Comparison of ENCODE assay signal across 10 mouse cellular contexts in genomic region chr14:47518619-47519018, GRCm38 (mm10). TPM values are rescaled to one million over a fixed set of nuclear protein-coding genes. Genes with fewer than 3 reads are reported as not detected.
A peak's percentile ranks its signal among the peaks of the same experiment; 100 is the strongest.
DNase-seq lines count a peak whose midpoint lies in the region; ATAC-seq lines count a peak whose summit lies in the region.
"Had no signal": no experiment of that assay in that cellular context is flagged by ENCODE, and none has a peak within 500 bp of the region (broad histone marks: within the 10 kb centered on the region; RNA-seq: fewer than 3 reads in every experiment).

No protein-coding gene starts in this region.

- no peaks in the 10 kb centered on the region; the same call in 1 of the 2 replicates for H3K36me3 ChIP-seq in heart, embryonic 12.5 days
- no peaks in the 10 kb centered on the region for H3K36me3 ChIP-seq in forebrain, embryonic 11.5 days (ENCODE audit: control insufficient read depth, insufficient read depth, low read length)
- H3K36me3 ChIP-seq in hindbrain, embryonic 10.5 days, result no peaks in the 10 kb centered on the region
- H3K36me3 ChIP-seq: hindbrain, embryonic 13.5 days; limb, embryonic 12.5 days had no signal

- no peak overlapping the region for H3K4me2 ChIP-seq in heart, embryonic 12.5 days
- H3K4me2 ChIP-seq in forebrain, embryonic 11.5 days (ENCODE audit: low read depth, low read length, severe bottlenecking), result no peak overlapping the region
- H3K4me2 ChIP-seq: hindbrain, embryonic 13.5 days; limb, embryonic 12.5 days had no signal

- H3K27me3 ChIP-seq in heart, embryonic 12.5 days (replicated peaks), result no peaks in the 10 kb centered on the region
- no peaks in the 10 kb centered on the region for H3K27me3 ChIP-seq in forebrain, embryonic 11.5 days (ENCODE audit: control insufficient read depth, insufficient read depth, low read length)
- no peaks in the 10 kb centered on the region for H3K27me3 ChIP-seq in hindbrain, embryonic 10.5 days (ENCODE audit: insufficient read depth, poor library complexity, severe bottlenecking)
- H3K27me3 ChIP-seq: hindbrain, embryonic 13.5 days; limb, embryonic 12.5 days had no signal

- no peak overlapping the region for H3K9ac ChIP-seq in heart, embryonic 12.5 days
- H3K9ac ChIP-seq in forebrain, embryonic 11.5 days (ENCODE audit: low read length), result no peak overlapping the region
- H3K9ac ChIP-seq: hindbrain, embryonic 13.5 days; limb, embryonic 12.5 days had no signal

- H3K9me3 ChIP-seq in heart, embryonic 12.5 days (replicated peaks), result no peaks in the 10 kb centered on the region
- H3K9me3 ChIP-seq in forebrain, embryonic 11.5 days (ENCODE audit: control insufficient read depth, low read length), result no peaks in the 10 kb centered on the region
- H3K9me3 ChIP-seq in hindbrain, embryonic 10.5 days, result no peaks in the 10 kb centered on the region
- H3K9me3 ChIP-seq: hindbrain, embryonic 13.5 days; limb, embryonic 12.5 days had no signal

- peaks cover 38% of the 10 kb centered on the region for H3K4me1 ChIP-seq in heart, embryonic 12.5 days (replicated peaks)
- H3K4me1 ChIP-seq in forebrain, embryonic 11.5 days (replicated peaks; ENCODE audit: control insufficient read depth, insufficient read depth, low read length), result no peaks in the 10 kb centered on the region
- H3K4me1 ChIP-seq in hindbrain, embryonic 10.5 days (replicated peaks), result no peaks in the 10 kb centered on the region
- H3K4me1 ChIP-seq: hindbrain, embryonic 13.5 days; limb, embryonic 12.5 days had no signal

- 69% methylated on average over 6 of the region's 6 CpGs for WGBS in heart, embryonic 12.5 days
- WGBS in forebrain, embryonic 11.5 days, result 96% methylated on average over 6 of the region's 6 CpGs
- WGBS in hindbrain, embryonic 10.5 days, result 96% methylated on average over 6 of the region's 6 CpGs

- peak; percentile 53 to 61 for DNase-seq in heart, adult 18-20 months
- DNase-seq in fibroblast of lung, adult 2 months (ENCODE audit: low read depth), result peak; percentile 51
- peak; percentile 65 for DNase-seq in lung, postnatal 10 days
- no peak for DNase-seq in forebrain, embryonic 11.5 days (ENCODE audit: low spot score)
- DNase-seq in embryo, embryonic 10.5 days (ENCODE audit: low spot score), result no peak
- no peak for DNase-seq in hindbrain, embryonic 10.5 days (ENCODE audit: low spot score)

- H3K4me3 ChIP-seq in heart, embryonic 12.5 days, result no peak overlapping the region
- no peak overlapping the region for H3K4me3 ChIP-seq in forebrain, embryonic 11.5 days (ENCODE audit: low read depth, low read length)
- H3K4me3 ChIP-seq in hindbrain, embryonic 10.5 days, result no peak overlapping the region
- H3K4me3 ChIP-seq: hindbrain, embryonic 13.5 days; limb, embryonic 12.5 days had no signal

- no peak for ATAC-seq in heart, embryonic 12.5 days (ENCODE audit: insufficient number of reproducible peaks, low FRiP score)
- peak; percentile 81 for ATAC-seq in CD4-positive, CD25-positive, alpha-beta regulatory T cell, adult 4 months
- no peak for ATAC-seq in forebrain, embryonic 11.5 days (replicated peaks; ENCODE audit: low FRiP score)

- H3K27ac ChIP-seq in heart, embryonic 12.5 days (ENCODE audit: poor library complexity, severe bottlenecking), result no peak overlapping the region
- no peak overlapping the region for H3K27ac ChIP-seq in forebrain, embryonic 11.5 days (ENCODE audit: low read depth, low read length)
- H3K27ac ChIP-seq in hindbrain, embryonic 10.5 days, result no peak overlapping the region
- H3K27ac ChIP-seq: hindbrain, embryonic 13.5 days; limb, embryonic 12.5 days had no signal

RNA-seq across cellular contexts. Expression of gene Atg14, which starts 51.8 kb away (rescaled TPM):
- total RNA-seq in heart, adult 18-20 months (2021), result 10 to 100 TPM in 1 of 2 experiments, 1 to 10 TPM in 1; 9.4 to 10.3 TPM
- polyA plus RNA-seq in heart, embryonic 12.5 days (2016; fragmentation: Nextera tagmentation; extraction: Ambion mirVana), result 12.3 TPM in 2 replicates
- polyA plus RNA-seq in CD4-positive, CD25-positive, alpha-beta regulatory T cell, adult 4 months (2017; shearing (Covaris generic)), result 10 to 100 TPM; 12.9 to 23.0 TPM
- polyA plus RNA-seq in forebrain, embryonic 11.5 days (2014; fragmentation: Nextera tagmentation; extraction: Ambion mirVana), result 16.2 and 17.6 TPM in 2 replicates
- 16.5 and 16.6 TPM in 2 replicates for polyA plus RNA-seq in hindbrain, embryonic 10.5 days (2016; fragmentation: Nextera tagmentation; extraction: Ambion mirVana)

Comparison
In these comparisons a context has a peak if more than half of its experiments do, and no peak if none do; other contexts are left out.
1. DNase-seq: peak in heart, adult 18-20 months (2 of 2), fibroblast of lung, adult 2 months (single experiment) and lung, postnatal 10 days (single experiment); none in forebrain, embryonic 11.5 days (single experiment), embryo, embryonic 10.5 days (single experiment) and hindbrain, embryonic 10.5 days (single experiment).